Mouse (Mus musculus): ENCODE data around the gene Sh3d19. TPM values are rescaled to one million over a fixed set of nuclear protein-coding genes. Genes with fewer than 3 reads are reported as not detected.
A peak's percentile ranks its signal among the peaks of the same experiment; 100 is the strongest.

Sh3d19 gene
- total RNA-seq (2021) = 10 to 100 TPM; 10.4 to 15.9 TPM
- long read RNA-seq, experiment 1, partial matches to known transcripts = 1 of 6 reads
- long read RNA-seq, experiment 1, other reads (novel, unspliced or antisense) = 3 of 6 reads
- long read RNA-seq, experiment 2, partial matches to known transcripts = 0 of 3 reads
- long read RNA-seq, experiment 2, other reads (novel, unspliced or antisense) = 1 of 3 reads

DNA sequence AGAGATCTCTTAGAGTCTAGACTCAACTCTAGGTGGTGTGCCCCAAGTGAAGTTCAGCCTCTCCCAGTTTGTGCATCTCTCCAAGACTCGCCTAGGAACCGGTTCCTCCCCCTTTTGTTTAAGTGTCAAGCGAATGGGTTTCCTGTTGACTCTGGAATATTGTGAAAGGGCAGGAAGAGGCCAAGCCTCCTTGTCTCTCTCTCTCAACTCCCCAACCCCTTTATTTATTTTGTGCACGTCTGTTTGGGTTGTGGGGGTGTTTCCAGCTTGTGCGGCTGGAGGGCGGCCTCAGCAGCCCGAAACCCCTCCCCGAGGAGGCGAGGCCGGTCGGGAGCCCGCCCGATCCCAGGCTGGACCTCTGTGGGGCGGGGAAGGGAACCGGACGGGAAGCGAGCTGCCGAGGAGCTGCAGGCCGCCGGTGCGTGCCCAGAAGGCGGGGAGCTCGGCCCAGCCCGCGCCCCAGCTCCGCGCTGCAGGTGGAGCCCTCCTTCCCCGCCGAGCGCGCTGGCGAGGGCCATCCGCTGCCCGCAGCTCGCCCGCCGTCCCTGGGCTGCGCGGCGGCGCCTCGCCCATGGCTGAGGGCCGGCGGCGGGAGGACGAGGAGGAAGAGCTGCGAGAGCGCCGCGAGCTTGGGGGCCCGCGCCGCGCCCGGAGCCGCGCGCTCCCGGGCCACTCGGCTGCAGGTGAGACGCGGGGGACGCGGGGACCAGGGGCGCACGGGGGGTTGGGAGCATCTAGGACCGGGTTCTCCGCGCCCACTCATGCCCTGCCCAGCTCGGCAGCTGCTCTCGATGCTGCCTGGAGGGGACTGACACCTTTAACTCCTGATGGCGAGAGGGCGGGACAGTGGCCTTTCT lies at the start of gene Sh3d19:
Sh3d19 (plus strand) TSS at position 368 of the 857 bp plus-strand sequence.
- intact Hi-C loops (cut with DNase I) = no loop called here

DNA sequence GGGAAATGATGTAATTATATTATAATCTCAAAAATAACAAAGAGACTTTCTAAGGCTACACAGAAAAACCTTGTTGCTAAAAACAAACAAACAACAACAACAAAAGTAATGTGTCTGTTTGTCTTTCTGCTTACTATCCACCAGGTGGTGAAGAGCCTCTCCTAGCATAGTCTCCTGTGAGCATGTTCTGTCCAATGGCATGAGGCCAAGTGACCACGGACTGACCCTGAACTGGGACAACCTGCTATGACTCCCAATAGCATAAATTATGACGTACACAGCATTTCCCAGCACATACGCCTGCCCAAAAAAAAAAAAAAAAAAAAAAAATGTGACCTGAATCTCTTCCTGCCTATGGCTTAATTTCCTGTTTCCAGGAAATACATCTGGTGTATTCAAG lies 48.6 kb upstream of the Sh3d19 start:
- DNase-seq = peak in 1 of 2 experiments; percentile 9
- intact Hi-C loops (cut with DNase I) = loop anchor here (5.0 to 10.0 kb wide), 3 partner anchors 205 to 998 kb away; partner anchors contain the start of gene Gatb

More for the DNA sequence above, at the start of gene Sh3d19:
- DNase-seq = peak; percentile 64 to 74

DNA sequence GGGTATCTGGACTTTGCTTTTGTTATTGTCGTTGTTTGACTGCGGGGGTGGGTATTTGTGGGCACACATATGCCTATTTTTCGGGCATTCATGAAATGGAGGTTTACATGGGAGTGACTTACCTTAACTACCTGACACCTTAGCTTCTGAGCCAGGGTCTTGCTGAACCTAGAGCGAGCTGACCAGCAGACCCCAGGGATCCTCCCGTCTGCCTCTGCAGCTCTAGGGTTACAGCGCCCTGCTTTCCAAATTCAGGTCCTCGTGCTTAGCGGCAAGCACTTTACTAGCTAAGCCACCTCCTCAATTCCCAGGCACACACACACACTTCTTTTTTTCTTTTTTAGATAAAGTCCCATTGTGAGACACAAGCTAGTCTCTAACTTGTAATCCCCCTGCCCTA lies 47.6 kb upstream of the Sh3d19 start:
- intact Hi-C loops (cut with DNase I) = loop anchor here (5.0 to 10.0 kb wide), 3 partner anchors 204 to 999 kb away; partner anchors contain the start of gene Gatb
- no peak for DNase-seq

DNA sequence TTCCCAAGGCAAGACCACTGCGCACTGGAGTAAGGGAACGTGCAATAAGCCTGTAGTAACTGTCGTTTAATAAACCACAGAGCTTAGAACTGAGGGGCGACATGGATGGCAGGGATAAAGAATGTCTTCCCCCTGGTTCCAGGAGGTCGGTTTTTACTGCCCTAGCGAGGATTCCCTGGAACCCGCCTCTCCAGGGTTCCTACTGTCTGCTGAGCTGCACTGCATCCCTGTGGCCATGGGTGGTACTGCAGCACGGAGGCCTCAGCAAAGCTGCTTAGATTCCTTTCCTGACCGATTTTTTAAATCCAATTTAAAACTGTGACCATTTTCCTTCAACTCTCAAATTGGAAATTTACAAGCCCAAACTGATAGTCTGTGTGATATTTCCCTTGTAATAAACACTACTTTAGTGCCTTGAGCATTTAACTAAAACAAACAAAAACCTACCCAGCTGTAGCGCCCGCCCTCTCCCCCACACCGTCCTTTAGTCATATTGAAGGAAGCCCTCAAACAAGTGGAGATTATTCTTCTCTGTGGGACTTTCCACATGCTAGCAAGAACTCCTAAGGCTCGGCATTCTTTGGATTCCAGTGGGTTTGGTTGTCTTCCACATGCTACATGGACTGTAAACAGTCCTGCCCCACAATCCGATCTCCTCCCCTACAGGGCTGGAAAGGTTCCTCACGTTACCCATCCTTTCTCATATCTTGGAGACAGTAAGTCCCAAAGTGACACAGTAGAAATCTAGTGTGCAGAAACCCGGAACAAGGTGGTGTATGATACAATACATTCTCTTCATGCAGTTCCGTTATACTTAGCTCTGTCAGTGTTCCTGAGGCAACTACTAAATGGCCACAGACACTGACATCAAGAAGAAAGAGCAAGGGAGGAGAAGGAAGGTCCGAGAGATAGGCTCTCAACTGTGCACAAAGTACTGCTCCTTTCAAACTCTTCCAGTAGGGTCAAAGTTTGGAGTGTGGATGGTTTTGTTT lies 46.7 kb upstream of the Sh3d19 start:
- peak; percentile 74 to 76 for DNase-seq
- intact Hi-C loops (cut with DNase I) = loop anchor here (5.0 to 10.0 kb wide), 3 partner anchors 203 to 999 kb away; partner anchors contain the start of gene Gatb

DNA sequence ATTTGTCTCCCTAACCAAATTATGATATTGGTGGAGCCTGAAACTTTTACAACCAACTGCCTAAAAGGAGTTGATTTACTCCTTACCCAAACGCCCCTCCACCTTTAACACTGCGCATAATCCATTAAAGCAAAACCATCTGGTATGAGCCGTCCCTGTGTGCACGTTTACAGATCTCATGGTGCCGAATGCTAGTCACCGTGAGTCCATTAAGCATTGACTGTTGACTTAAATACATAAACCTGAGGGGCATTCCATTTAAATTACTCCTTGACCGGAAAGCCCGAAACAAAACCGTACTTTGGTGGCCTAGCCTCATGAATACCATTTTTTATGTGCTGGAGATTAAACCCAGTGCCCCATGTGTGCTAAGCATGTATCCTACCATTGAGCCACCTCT lies 43.6 kb upstream of the Sh3d19 start:
- intact Hi-C loops (cut with DNase I) = loop anchor here (10.0 kb wide), 1 partner anchor 1002 kb away; no protein-coding TSS in a partner anchor
- no peak for DNase-seq

DNA sequence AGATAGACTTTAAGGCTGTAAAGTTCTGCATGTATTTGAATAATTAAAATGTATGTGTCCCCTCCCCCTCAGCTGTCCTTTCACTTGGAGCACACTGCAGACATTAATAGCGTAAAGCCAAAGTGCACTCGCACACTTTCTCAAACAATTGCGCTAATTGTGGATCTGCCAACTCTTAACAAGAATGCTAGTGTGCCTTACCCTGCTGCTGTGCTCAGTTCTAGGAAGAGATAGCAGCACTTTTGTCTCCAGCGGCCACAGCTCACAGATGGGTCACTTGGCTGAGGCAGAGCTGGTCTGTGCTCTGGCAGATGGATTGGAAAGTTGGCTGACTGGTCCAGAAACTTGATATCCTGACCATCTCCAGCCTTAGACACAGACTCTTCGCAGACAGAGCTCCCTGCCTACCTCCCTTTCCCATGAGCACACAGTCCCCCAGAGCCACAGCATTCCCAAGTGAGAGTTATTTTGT lies 42.7 kb upstream of the Sh3d19 start:
- intact Hi-C loops (cut with DNase I) = loop anchor here (10.0 kb wide), 1 partner anchor 1003 kb away; no protein-coding TSS in a partner anchor
- peak; percentile 29 to 46 for DNase-seq

DNA sequence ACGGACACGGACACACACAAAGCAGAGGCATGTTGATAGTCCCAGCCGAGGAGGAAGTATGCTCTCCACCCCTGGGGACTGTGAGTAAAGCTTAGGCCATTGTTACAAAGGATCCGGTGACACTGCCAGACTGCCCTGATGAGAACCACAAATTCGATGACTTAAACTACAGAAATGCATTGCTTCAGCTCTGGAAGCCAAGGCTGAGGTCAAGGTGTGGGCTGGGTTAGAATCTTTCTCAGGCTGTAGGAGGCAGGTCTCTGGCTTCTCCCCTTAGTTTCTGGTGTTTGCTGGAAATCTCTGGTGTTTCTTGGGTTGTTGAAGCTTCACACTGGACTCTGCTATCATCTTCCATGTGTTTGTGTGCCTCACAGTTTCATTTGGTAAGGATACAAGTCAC lies 41.2 kb upstream of the Sh3d19 start:
- DNase-seq = no peak
- intact Hi-C loops (cut with DNase I) = loop anchor here (10.0 kb wide), 1 partner anchor 1005 kb away; no protein-coding TSS in a partner anchor

DNA sequence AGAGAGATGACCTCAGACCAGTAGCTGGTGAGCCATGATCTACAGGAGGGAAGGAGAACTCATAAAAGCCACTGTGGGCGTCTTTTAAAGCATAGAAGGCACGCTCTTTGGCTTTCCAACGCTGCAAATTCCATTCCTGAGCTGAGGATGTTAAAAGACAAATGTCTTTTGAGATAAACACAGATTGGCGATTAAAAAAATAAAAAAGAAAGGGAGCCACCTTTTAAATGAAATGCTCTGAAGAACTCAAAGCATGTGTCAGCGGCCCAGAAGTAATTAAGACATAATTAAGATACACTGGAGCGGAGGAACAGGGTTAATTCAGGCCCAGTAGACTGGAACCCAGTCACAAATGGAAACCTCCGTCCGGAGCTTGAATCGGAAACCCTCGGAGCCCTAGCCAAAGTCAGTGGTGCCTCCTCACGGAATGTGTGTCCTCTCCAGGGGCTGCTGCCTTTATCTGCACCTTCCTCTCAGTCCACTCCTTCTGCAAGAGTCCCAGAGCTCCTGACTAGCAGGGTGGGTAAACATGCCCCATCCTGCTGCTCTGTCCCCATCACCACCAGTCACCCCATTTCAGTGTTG lies 40.1 kb upstream of the Sh3d19 start:
- no peak for DNase-seq
- intact Hi-C loops (cut with DNase I) = no loop called here

DNA sequence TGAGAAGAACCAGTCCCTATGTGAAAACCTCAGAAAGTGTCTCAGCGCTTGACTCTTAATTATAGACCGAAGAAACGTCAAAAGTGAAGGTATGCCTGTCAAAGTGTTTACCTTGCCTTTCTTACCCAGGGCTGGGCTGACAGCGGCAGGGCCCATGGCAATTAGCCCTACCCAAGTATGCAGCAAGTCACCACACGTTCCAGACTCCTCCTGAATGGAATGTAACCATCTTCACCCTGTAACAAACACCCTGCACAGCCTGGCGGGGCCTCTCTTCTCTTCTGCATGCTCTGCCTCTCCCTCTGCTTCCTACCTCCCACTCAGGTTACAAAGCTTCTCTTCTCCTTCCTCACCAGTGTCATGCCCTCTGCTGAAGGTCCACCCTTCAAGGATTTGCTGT lies 39.0 kb upstream of the Sh3d19 start:
- intact Hi-C loops (cut with DNase I) = no loop called here
- no peak for DNase-seq

DNA sequence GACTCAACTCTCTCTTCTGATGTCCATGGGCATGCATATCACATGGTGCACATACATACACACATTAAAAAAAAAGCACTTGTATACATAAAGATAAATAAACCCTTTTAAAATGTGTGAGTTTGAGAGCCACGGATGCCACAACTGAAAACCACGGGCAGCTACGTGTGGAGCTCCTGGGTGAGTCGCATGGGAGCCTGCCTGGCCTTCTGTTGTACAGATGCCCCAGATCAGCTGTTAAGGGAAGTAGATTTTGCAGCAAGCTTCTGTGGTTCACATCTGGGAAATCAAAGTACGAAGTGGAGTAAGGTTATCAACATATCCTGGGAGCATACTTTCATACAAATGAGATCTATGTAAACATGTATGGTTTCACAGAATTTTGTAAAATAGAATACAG lies 37.3 kb upstream of the Sh3d19 start:
- DNase-seq = no peak
- intact Hi-C loops (cut with DNase I) = no loop called here

DNA sequence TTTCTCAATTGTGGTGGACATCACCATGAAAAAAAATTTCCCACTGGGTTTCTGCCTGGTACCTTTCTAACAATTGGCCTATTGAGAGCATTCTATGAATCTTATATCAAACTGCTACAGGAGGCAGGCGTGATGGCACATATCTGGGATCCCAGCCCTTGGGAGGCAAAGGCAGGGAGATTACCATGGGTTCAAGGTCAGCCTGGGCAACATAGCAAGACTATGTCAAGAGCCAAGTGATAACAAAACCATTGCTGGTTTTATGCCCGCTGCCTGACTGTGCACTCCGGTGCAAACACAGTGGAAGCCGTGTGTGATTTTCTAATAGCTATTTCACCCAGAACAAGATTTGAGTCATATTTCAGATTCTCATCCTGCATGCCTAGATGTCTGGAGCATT lies 20.0 kb upstream of the Sh3d19 start:
- no peak for DNase-seq
- intact Hi-C loops (cut with DNase I) = no loop called here

DNA sequence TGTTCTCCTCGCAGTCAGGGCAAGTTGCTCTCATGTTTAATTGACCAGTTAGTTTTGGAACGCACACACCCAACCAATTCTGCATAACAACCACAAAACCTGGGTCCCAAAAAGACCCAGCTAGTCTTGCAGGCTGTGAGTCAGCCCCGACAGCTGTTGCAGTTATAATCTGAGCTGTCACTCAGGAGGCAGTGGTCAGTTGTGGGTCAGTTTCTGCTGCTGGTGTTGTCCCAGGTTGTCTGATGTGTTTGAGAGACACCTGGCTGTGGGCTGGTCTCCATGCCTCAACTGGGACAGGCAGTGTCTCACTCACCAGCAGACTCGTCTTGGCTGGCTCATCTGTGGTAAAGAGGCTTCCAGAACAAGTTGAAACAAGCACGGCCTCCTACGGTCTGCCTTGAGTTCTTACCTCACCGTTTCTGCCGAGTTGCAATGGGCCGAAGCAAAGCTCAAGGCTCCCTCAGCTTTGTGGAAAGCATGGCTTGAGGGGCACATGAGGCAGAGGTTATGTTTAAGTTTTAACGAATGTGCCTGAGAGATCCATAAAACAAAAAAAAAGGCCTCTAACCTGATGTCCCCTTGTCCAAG lies 18.1 kb upstream of the Sh3d19 start:
- intact Hi-C loops (cut with DNase I) = no loop called here
- DNase-seq = no peak

DNA sequence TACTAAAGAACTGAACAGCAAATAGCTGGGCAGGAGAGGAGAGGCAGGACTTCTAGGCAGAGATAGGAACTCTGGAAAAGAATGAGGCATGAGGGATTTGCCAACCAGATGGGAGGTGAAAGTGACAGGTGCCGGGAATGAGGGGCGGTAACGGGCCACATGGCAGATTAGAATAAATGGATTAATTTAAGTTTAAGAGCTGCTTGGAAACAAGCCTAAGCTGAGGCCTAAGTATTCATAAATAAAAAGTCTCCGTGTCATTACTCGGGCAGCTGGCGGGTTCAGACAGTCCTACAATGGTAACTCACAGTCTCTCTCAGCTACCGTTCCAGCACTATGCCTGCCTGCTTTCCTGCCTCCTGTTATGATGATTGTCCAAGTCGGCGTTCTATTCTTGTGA lies 15.6 kb upstream of the Sh3d19 start:
- no peak for DNase-seq
- intact Hi-C loops (cut with DNase I) = no loop called here

DNA sequence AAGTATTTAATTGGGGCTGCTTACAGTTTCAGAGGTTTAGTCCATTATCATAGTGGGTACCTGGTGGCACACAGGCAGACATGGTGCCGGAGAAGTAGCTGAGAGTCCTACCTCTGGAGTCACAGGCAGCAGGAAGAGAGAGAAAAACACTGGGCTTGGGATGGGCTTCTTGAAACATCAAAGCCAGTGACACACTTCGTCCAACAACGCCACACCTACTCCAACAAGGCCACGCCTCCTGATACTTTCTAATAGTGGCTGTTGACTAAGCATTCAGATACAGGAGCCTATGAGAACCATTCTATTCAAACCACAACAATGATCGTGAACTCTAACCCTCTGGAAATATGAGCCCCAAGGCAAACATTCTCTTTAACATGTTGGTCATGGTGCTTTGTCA lies 15.2 kb upstream of the Sh3d19 start:
- DNase-seq = no peak
- intact Hi-C loops (cut with DNase I) = no loop called here

DNA sequence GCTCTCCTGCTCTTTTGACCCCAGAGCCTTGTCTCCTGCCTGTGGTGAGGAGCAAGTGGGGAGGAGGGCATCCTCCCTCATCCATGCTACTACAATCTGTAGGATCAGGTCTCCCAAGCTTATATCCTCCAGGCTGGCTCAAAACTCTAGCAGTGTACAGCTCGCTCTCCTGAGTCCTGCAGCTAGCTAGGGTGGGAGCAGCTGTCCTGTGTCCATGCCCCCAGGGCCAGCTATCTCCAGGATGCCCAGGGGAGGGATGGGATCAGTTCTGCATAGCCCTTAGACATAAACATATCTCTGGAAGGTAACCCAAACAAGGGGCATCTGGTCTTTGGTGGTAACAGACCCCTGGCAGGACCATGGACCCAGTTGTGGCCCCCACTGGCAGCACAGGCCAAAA lies 11.2 kb upstream of the Sh3d19 start:
- intact Hi-C loops (cut with DNase I) = loop anchor here (10.0 kb wide), 1 partner anchor 475 kb away; no protein-coding TSS in a partner anchor
- no peak for DNase-seq

DNA sequence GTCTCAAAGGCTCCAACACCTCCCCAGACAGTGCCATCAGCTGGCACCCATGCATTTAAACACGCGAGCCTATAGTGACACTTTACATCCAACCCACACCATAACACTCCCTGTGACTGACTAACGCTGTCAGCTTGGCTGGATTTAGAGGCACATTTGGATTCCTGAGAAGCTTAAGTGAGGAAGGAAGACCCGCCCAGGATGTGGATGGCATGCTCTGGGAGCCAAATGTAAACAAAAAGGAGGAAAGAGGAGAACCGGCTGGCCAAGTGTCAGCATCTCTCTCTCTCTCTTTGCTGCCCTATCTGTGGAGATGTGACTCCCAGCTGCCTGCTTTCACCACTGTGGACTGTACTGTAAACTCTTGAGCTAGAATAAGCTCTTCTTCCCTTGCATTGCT lies 9.8 kb upstream of the Sh3d19 start:
- no peak for DNase-seq
- intact Hi-C loops (cut with DNase I) = loop anchor here (10.0 kb wide), 1 partner anchor 474 kb away; no protein-coding TSS in a partner anchor

DNA sequence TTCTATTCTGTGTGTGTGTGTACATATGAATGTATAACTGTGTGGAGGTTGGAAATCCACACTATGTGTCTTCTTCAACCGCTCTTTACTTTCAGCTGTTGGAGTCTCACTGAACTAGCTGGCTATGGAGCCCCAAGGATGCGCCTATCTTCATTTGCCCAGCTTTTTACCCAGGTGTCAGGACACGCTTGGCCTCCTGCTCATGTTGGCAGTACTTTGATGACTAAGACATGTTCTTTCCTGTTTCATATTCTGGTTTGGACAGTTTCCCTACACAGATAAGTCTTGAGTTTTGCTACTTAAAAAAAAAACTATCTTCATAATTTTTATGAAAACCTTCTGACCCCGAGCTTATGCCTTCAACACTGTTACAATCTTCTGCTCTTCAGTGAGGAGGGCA lies 5.4 kb upstream of the Sh3d19 start:
- intact Hi-C loops (cut with DNase I) = loop anchor here (10.0 kb wide), 1 partner anchor 469 kb away; no protein-coding TSS in a partner anchor
- no peak for DNase-seq

DNA sequence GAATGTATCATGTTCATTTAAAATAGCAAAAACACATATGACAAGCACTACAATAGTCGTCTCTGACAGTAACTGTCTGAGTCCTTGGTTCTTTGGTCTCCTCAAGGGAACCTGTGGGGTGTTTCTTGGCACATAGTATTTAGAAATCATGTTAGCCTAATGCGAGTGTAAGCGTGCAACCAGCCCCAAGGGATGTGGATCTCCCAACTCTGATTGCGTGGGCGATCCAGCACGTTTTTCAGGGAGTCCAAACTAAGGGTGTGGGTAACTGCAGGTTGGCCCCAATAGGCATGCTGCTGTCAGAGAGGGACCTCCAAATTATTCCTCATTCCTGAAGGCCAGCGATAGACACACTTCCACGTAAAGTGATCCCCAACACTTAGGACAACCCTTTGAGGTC lies 1.9 kb upstream of the Sh3d19 start:
- no peak for DNase-seq
- intact Hi-C loops (cut with DNase I) = loop anchor here (10.0 kb wide), 1 partner anchor 466 kb away; no protein-coding TSS in a partner anchor

DNA sequence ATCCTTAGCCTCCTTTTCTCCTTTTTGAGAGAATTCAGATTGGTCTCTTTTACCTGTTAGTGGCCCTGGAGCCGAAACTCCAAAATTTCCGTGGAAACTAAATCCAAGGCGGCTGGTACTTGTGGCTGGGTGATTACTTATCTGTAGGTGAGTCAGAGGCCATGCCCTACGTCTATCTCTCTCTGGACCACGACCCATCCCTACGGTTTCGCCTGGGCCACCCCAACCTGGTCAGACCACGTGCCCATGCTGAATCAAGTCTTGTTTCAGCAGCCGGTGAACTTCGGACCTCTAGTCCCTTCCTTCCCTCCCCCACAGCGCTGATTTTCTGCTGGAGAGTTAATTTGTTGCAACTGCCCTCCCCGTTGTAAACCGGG lies 678 bp downstream of the Sh3d19 start:
- intact Hi-C loops (cut with DNase I) = no loop called here
- no peak for DNase-seq
